ENCODE assay signal across 9 mouse cellular contexts in the genomic region with DNA sequence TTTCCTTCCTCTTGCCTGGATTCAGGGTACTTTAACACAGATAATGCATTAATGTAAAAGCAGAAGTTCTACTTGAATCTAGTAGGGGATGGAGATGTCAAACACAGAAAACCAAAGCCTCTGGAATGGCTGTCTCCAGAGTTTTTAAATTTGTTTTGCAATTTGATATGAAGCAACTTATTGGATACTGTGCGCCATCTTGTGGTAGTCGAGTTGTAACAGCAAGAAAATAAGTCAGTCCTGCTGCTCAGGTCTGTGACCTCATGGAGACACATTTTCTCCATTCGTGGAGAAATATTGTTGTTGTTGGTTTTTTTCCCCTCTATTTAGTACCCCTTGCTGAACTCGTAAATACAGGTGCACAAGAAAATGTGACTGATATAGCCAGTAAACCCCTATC. TPM values are rescaled to one million over a fixed set of nuclear protein-coding genes. Genes with fewer than 3 reads are reported as not detected.
A peak's percentile ranks its signal among the peaks of the same experiment; 100 is the strongest.
DNase-seq lines count a peak whose midpoint lies in the region; ATAC-seq lines count a peak whose summit lies in the region.
"Had no signal": no experiment of that assay in that cellular context is flagged by ENCODE, and none has a peak within 500 bp of the region (broad histone marks: within the 10 kb centered on the region; RNA-seq: fewer than 3 reads in every experiment).

No protein-coding gene starts in this region.

- no peak overlapping the region for H3K9ac ChIP-seq in hindbrain, embryonic 11.5 days (ENCODE audit: low read depth, low read length)
- H3K9ac ChIP-seq in hindbrain, embryonic 16.5 days (ENCODE audit: low read depth, low read length), result no peak overlapping the region

- H3K27me3 ChIP-seq in hindbrain, embryonic 11.5 days (ENCODE audit: control insufficient read depth, insufficient read depth, low read length), result no peaks in the 10 kb centered on the region
- H3K27me3 ChIP-seq in hindbrain, embryonic 16.5 days (replicated peaks; ENCODE audit: control insufficient read depth, insufficient read depth, low read length), result no peaks in the 10 kb centered on the region

- no peaks in the 10 kb centered on the region for H3K9me3 ChIP-seq in hindbrain, embryonic 11.5 days (ENCODE audit: control insufficient read depth, low read length)
- no peaks in the 10 kb centered on the region for H3K9me3 ChIP-seq in hindbrain, embryonic 16.5 days (ENCODE audit: control insufficient read depth, low read length)

- H3K27ac ChIP-seq in hindbrain, embryonic 11.5 days (ENCODE audit: low read depth, low read length), result no peak overlapping the region
- H3K27ac ChIP-seq in hindbrain, embryonic 16.5 days (ENCODE audit: low read depth, low read length), result no peak overlapping the region

- no peak for ATAC-seq in hindbrain, embryonic 11.5 days (ENCODE audit: low FRiP score)
- ATAC-seq in hindbrain, embryonic 16.5 days, result no peak
- ATAC-seq in megakaryocyte progenitor cell, adult 5-6 weeks (replicated peaks; ENCODE audit: poor library complexity), result peak; percentile 71

- H3K36me3 ChIP-seq in hindbrain, embryonic 11.5 days (ENCODE audit: control insufficient read depth, insufficient read depth, low read length), result no peaks in the 10 kb centered on the region
- no peaks in the 10 kb centered on the region for H3K36me3 ChIP-seq in hindbrain, embryonic 16.5 days (ENCODE audit: control insufficient read depth, insufficient read depth, low read length)

- peak; percentile 71 for DNase-seq in hindbrain, embryonic 11.5 days (ENCODE audit: low spot score)
- peak; percentile 51 for DNase-seq in thymus, postnatal 0 days (ENCODE audit: low spot score)
- DNase-seq in thymus, postnatal 36 days, result no peak
- DNase-seq in c-Kit-positive CD71-positive TER-119-positive erythroid progenitor cells, embryonic 14.5 days (ENCODE audit: low spot score), result peak; percentile 27
- DNase-seq in heart, postnatal 4 days, result peak; percentile 43
- no peak for DNase-seq in gastrocnemius, postnatal 10 days

- WGBS in hindbrain, embryonic 11.5 days, result 5% methylated on average over 4 of the region's 4 CpGs
- WGBS in hindbrain, embryonic 16.5 days, result 5% methylated on average over 4 of the region's 4 CpGs

- H3K4me3 ChIP-seq in hindbrain, embryonic 11.5 days (ENCODE audit: low read depth, low read length), result no peak overlapping the region
- H3K4me3 ChIP-seq in hindbrain, embryonic 16.5 days (ENCODE audit: low read length), result no peak overlapping the region

- no peak overlapping the region for H3K4me2 ChIP-seq in hindbrain, embryonic 11.5 days (replicated peaks; ENCODE audit: low read depth, low read length)
- H3K4me2 ChIP-seq in hindbrain, embryonic 16.5 days (ENCODE audit: low read length), result no peak overlapping the region

- H3K4me1 ChIP-seq in hindbrain, embryonic 11.5 days (replicated peaks; ENCODE audit: control insufficient read depth, insufficient read depth, low read length), result no peaks in the 10 kb centered on the region
- no peaks in the 10 kb centered on the region for H3K4me1 ChIP-seq in hindbrain, embryonic 16.5 days (ENCODE audit: control insufficient read depth, insufficient read depth, low read depth, low read length)

RNA-seq across cellular contexts. Expression of gene Fpr3, which starts 8.4 kb away (rescaled TPM):
- polyA plus RNA-seq in hindbrain, embryonic 11.5 days (2014; fragmentation: Nextera tagmentation; extraction: Ambion mirVana), result not detected in 2 replicates
- polyA plus RNA-seq in hindbrain, embryonic 16.5 days (2015; fragmentation: Nextera tagmentation; extraction: Ambion mirVana), result not detected in 2 replicates
- not detected in 2 replicates for polyA plus RNA-seq in thymus, postnatal 0 days (2015; fragmentation: Nextera tagmentation; extraction: Ambion mirVana)
- not detected for total RNA-seq in heart, postnatal 4 days (2021)
- not detected in 2 replicates for total RNA-seq in megakaryocyte progenitor cell, adult 5-6 weeks (2015)
- not detected in 2 replicates for total RNA-seq in megakaryocyte progenitor cell, adult 5-6 weeks (2017)
- not detected for total RNA-seq in gastrocnemius, postnatal 10 days (2021)
- polyA plus RNA-seq: liver, embryonic 16.5 days had no signal

RNA-seq across cellular contexts. Expression of gene Fpr2, which starts 8.4 kb away (rescaled TPM):
- polyA plus RNA-seq in hindbrain, embryonic 11.5 days (2014; fragmentation: Nextera tagmentation; extraction: Ambion mirVana), result not detected in 2 replicates
- 0.31 and 0.41 TPM in 2 replicates for polyA plus RNA-seq in hindbrain, embryonic 16.5 days (2015; fragmentation: Nextera tagmentation; extraction: Ambion mirVana)
- 0.22 and 0.34 TPM in 2 replicates for polyA plus RNA-seq in thymus, postnatal 0 days (2015; fragmentation: Nextera tagmentation; extraction: Ambion mirVana)
- total RNA-seq in heart, postnatal 4 days (2021), result under 1 TPM; 0.24 to 0.41 TPM
- 12.1 and 17.4 TPM in 2 replicates for total RNA-seq in megakaryocyte progenitor cell, adult 5-6 weeks (2015)
- 3.3 and 4.9 TPM in 2 replicates for total RNA-seq in megakaryocyte progenitor cell, adult 5-6 weeks (2017)
- under 1 TPM in 1 of 2 experiments, not detected in 1; 0.47 TPM for total RNA-seq in gastrocnemius, postnatal 10 days (2021)

RNA-seq across cellular contexts. Expression of gene Fpr1, which starts 12.3 kb away (rescaled TPM):
- 0.17 and 0.25 TPM in 2 replicates for polyA plus RNA-seq in hindbrain, embryonic 11.5 days (2014; fragmentation: Nextera tagmentation; extraction: Ambion mirVana)
- polyA plus RNA-seq in hindbrain, embryonic 16.5 days (2015; fragmentation: Nextera tagmentation; extraction: Ambion mirVana), result 0.15 and 0.30 TPM in 2 replicates
- polyA plus RNA-seq in thymus, postnatal 0 days (2015; fragmentation: Nextera tagmentation; extraction: Ambion mirVana), result 0.36 TPM in 1 of 2 replicates, not detected in the other
- not detected for total RNA-seq in heart, postnatal 4 days (2021)
- 1.8 and 2.3 TPM in 2 replicates for total RNA-seq in megakaryocyte progenitor cell, adult 5-6 weeks (2015)
- total RNA-seq in megakaryocyte progenitor cell, adult 5-6 weeks (2017), result 1.4 and 1.5 TPM in 2 replicates
- under 1 TPM in 1 of 2 experiments, not detected in 1; 0.32 TPM for total RNA-seq in gastrocnemius, postnatal 10 days (2021)

RNA-seq across cellular contexts. Expression of gene Has1, which starts 41.0 kb away (rescaled TPM):
- 1.2 and 2.6 TPM in 2 replicates for polyA plus RNA-seq in hindbrain, embryonic 11.5 days (2014; fragmentation: Nextera tagmentation; extraction: Ambion mirVana)
- 1.7 TPM in 2 replicates for polyA plus RNA-seq in hindbrain, embryonic 16.5 days (2015; fragmentation: Nextera tagmentation; extraction: Ambion mirVana)
- 0.36 and 0.40 TPM in 2 replicates for polyA plus RNA-seq in thymus, postnatal 0 days (2015; fragmentation: Nextera tagmentation; extraction: Ambion mirVana)
- 1 to 10 TPM in 1 of 2 experiments, under 1 TPM in 1; 0.55 to 1.4 TPM for total RNA-seq in heart, postnatal 4 days (2021)
- total RNA-seq in megakaryocyte progenitor cell, adult 5-6 weeks (2015), result not detected in 2 replicates
- not detected in 2 replicates for total RNA-seq in megakaryocyte progenitor cell, adult 5-6 weeks (2017)
- total RNA-seq in gastrocnemius, postnatal 10 days (2021), result under 1 TPM; 0.09 to 0.19 TPM

Comparison
In these comparisons a context has a peak if more than half of its experiments do, and no peak if none do; other contexts are left out.
1. DNase-seq: peak in hindbrain, embryonic 11.5 days (single experiment), thymus, postnatal 0 days (single experiment), c-Kit-positive CD71-positive TER-119-positive erythroid progenitor cells, embryonic 14.5 days (single experiment) and heart, postnatal 4 days (single experiment); none in thymus, postnatal 36 days (0 of 2) and gastrocnemius, postnatal 10 days (single experiment).